Mouse (Mus musculus): Measurements from ENCODE around the gene Scrn3. TPM values are rescaled to one million over a fixed set of nuclear protein-coding genes. Genes with fewer than 3 reads are reported as not detected.

The Scrn3 gene
- polyA plus RNA-seq, 1 experiment: 2.9 TPM

- TF ChIP-seq POLR2A (IDR thresholded peaks at IDR 0.05; ENCODE audit: control insufficient read depth, extremely low read depth, insufficient read depth, low read length, poor library complexity): no peak
- TF ChIP-seq CTCF (IDR thresholded peaks at IDR 0.05; ENCODE audit: borderline replicate concordance, control insufficient read depth, extremely low read depth, insufficient read depth, low read length, poor library complexity): no peak
- no peak for DNase-seq
- whole genome bisulfite sequencing: 94% methylated on average over 7 of the region's 7 CpGs
Observed at GRCm38 (mm10) chr2:73306006-73306405, 6.4 kb upstream of the Scrn3 start.

GRCm38 (mm10) chr2:73313117-73313501 is 708 bp downstream of the Scrn3 start:
- H3K36me3 ChIP-seq (ENCODE audit: control insufficient read depth, insufficient read depth, low read length): peaks cover 13% of the 10 kb centered on the region
- H3K27ac ChIP-seq (ENCODE audit: control insufficient read depth, insufficient read depth, low read length): peak overlapping the region; percentile 34; the same call in 1 of the 2 replicates
- H3K4me3 ChIP-seq (ENCODE audit: control insufficient read depth, insufficient read depth, low read length): peak overlapping the region; percentile 30; the same call in 1 of the 2 replicates
- no peak for TF ChIP-seq CTCF (IDR thresholded peaks at IDR 0.05; ENCODE audit: borderline replicate concordance, control insufficient read depth, extremely low read depth, insufficient read depth, low read length, poor library complexity)
- TF ChIP-seq POLR2A (IDR thresholded peaks at IDR 0.05; ENCODE audit: control insufficient read depth, extremely low read depth, insufficient read depth, low read length, poor library complexity): no peak
- H3K4me1 ChIP-seq (replicated peaks; ENCODE audit: control insufficient read depth, insufficient read depth, low read length): peaks cover 4% of the 10 kb centered on the region
- 58% methylated on average over 14 of the region's 14 CpGs for WGBS
- H3K27me3 ChIP-seq (ENCODE audit: control insufficient read depth, insufficient read depth, low read length): no peaks in the 10 kb centered on the region
- peak; percentile 26 for DNase-seq

More at GRCm38 (mm10) chr2:73306006-73306405, 6.4 kb upstream of the Scrn3 start:
- H3K4me3 ChIP-seq (ENCODE audit: control insufficient read depth, insufficient read depth, low read length): no peak overlapping the region
- no peaks in the 10 kb centered on the region for H3K27me3 ChIP-seq (ENCODE audit: control insufficient read depth, insufficient read depth, low read length)
- no peaks in the 10 kb centered on the region for H3K4me1 ChIP-seq (replicated peaks; ENCODE audit: control insufficient read depth, insufficient read depth, low read length)
- peaks cover 69% of the 10 kb centered on the region for H3K36me3 ChIP-seq (ENCODE audit: control insufficient read depth, insufficient read depth, low read length)
- H3K27ac ChIP-seq (ENCODE audit: control insufficient read depth, insufficient read depth, low read length): no peak overlapping the region

GRCm38 (mm10) chr2:73314311-73314710 is 1.9 kb downstream of the Scrn3 start:
- H3K27me3 ChIP-seq (ENCODE audit: control insufficient read depth, insufficient read depth, low read length): no peaks in the 10 kb centered on the region
- peaks cover 4% of the 10 kb centered on the region for H3K4me1 ChIP-seq (replicated peaks; ENCODE audit: control insufficient read depth, insufficient read depth, low read length)
- H3K36me3 ChIP-seq (ENCODE audit: control insufficient read depth, insufficient read depth, low read length): peaks cover 7% of the 10 kb centered on the region; the same call in 1 of the 2 replicates
- H3K4me3 ChIP-seq (ENCODE audit: control insufficient read depth, insufficient read depth, low read length): no peak overlapping the region
- H3K27ac ChIP-seq (ENCODE audit: control insufficient read depth, insufficient read depth, low read length): no peak overlapping the region
- TF ChIP-seq CTCF (IDR thresholded peaks at IDR 0.05; ENCODE audit: borderline replicate concordance, control insufficient read depth, extremely low read depth, insufficient read depth, low read length, poor library complexity) (no peak), POLR2A (IDR thresholded peaks at IDR 0.05; ENCODE audit: control insufficient read depth, extremely low read depth, insufficient read depth, low read length, poor library complexity) (no peak)
- no peak for DNase-seq
- 97% methylated on average over 3 of the region's 3 CpGs for WGBS

- Histone ChIP-seq H3K4me1 (replicated peaks; ENCODE audit: control insufficient read depth, insufficient read depth, low read length) (peaks cover 4% of the 10 kb centered on the region), H3K27ac (ENCODE audit: control insufficient read depth, insufficient read depth, low read length) (no peak overlapping the region), H3K27me3 (ENCODE audit: control insufficient read depth, insufficient read depth, low read length) (no peaks in the 10 kb centered on the region), H3K4me3 (ENCODE audit: control insufficient read depth, insufficient read depth, low read length) (no peak overlapping the region), H3K36me3 (ENCODE audit: control insufficient read depth, insufficient read depth, low read length) (no peaks in the 10 kb centered on the region)
- WGBS: 97% methylated on average over 9 of the region's 9 CpGs
- TF ChIP-seq CTCF (IDR thresholded peaks at IDR 0.05; ENCODE audit: borderline replicate concordance, control insufficient read depth, extremely low read depth, insufficient read depth, low read length, poor library complexity) (no peak), POLR2A (IDR thresholded peaks at IDR 0.05; ENCODE audit: control insufficient read depth, extremely low read depth, insufficient read depth, low read length, poor library complexity) (no peak)
- no peak for DNase-seq
Observed at GRCm38 (mm10) chr2:73317426-73317825, 5.0 kb downstream of the Scrn3 start.

GRCm38 (mm10) chr2:73319218-73319617 is 6.8 kb downstream of the Scrn3 start:
- H3K27ac ChIP-seq (ENCODE audit: control insufficient read depth, insufficient read depth, low read length): no peak overlapping the region
- no peaks in the 10 kb centered on the region for H3K27me3 ChIP-seq (ENCODE audit: control insufficient read depth, insufficient read depth, low read length)
- no peaks in the 10 kb centered on the region for H3K4me1 ChIP-seq (replicated peaks; ENCODE audit: control insufficient read depth, insufficient read depth, low read length)
- DNase-seq: no peak
- WGBS: 95% methylated on average over 5 of the region's 5 CpGs
- H3K36me3 ChIP-seq (ENCODE audit: control insufficient read depth, insufficient read depth, low read length): no peaks in the 10 kb centered on the region
- no peak overlapping the region for H3K4me3 ChIP-seq (ENCODE audit: control insufficient read depth, insufficient read depth, low read length)
- TF ChIP-seq CTCF (IDR thresholded peaks at IDR 0.05; ENCODE audit: borderline replicate concordance, control insufficient read depth, extremely low read depth, insufficient read depth, low read length, poor library complexity) (no peak), POLR2A (IDR thresholded peaks at IDR 0.05; ENCODE audit: control insufficient read depth, extremely low read depth, insufficient read depth, low read length, poor library complexity) (no peak)

- H3K4me3 ChIP-seq (ENCODE audit: control insufficient read depth, insufficient read depth, low read length): no peak overlapping the region
- H3K27me3 ChIP-seq (ENCODE audit: control insufficient read depth, insufficient read depth, low read length): no peaks in the 10 kb centered on the region
- H3K36me3 ChIP-seq (ENCODE audit: control insufficient read depth, insufficient read depth, low read length): no peaks in the 10 kb centered on the region
- WGBS: 94% methylated on average over 12 of the region's 12 CpGs
- no peak for TF ChIP-seq POLR2A (IDR thresholded peaks at IDR 0.05; ENCODE audit: control insufficient read depth, extremely low read depth, insufficient read depth, low read length, poor library complexity)
- TF ChIP-seq CTCF (IDR thresholded peaks at IDR 0.05; ENCODE audit: borderline replicate concordance, control insufficient read depth, extremely low read depth, insufficient read depth, low read length, poor library complexity): no peak
- no peak for DNase-seq
- H3K27ac ChIP-seq (ENCODE audit: control insufficient read depth, insufficient read depth, low read length): no peak overlapping the region
- no peaks in the 10 kb centered on the region for H3K4me1 ChIP-seq (replicated peaks; ENCODE audit: control insufficient read depth, insufficient read depth, low read length)
Observed at GRCm38 (mm10) chr2:73322991-73323390, 10.6 kb downstream of the Scrn3 start.

GRCm38 (mm10) chr2:73325871-73326270 is 13.5 kb downstream of the Scrn3 start:
- no peak for DNase-seq
- Histone ChIP-seq H3K27me3 (ENCODE audit: control insufficient read depth, insufficient read depth, low read length) (no peaks in the 10 kb centered on the region), H3K27ac (ENCODE audit: control insufficient read depth, insufficient read depth, low read length) (no peak overlapping the region), H3K36me3 (ENCODE audit: control insufficient read depth, insufficient read depth, low read length) (no peaks in the 10 kb centered on the region), H3K4me1 (replicated peaks; ENCODE audit: control insufficient read depth, insufficient read depth, low read length) (no peaks in the 10 kb centered on the region), H3K4me3 (ENCODE audit: control insufficient read depth, insufficient read depth, low read length) (no peak overlapping the region)
- TF ChIP-seq CTCF (IDR thresholded peaks at IDR 0.05; ENCODE audit: borderline replicate concordance, control insufficient read depth, extremely low read depth, insufficient read depth, low read length, poor library complexity) (no peak), POLR2A (IDR thresholded peaks at IDR 0.05; ENCODE audit: control insufficient read depth, extremely low read depth, insufficient read depth, low read length, poor library complexity) (no peak)
- 94% methylated on average over 5 of the region's 5 CpGs for WGBS

Measured in thymus, adult 2 months (tissue).